Mouse (Mus musculus) heart, adult 2 months (tissue): ENCODE data around the gene Ampd3. TPM values are rescaled to one million over a fixed set of nuclear protein-coding genes. Genes with fewer than 3 reads are reported as not detected.

ENCODE experiments used
- DNase-seq, 2 experiments: peaks; one replicate each; pipeline ENCODE4 v3.0.0; 2021
- H3K27ac ChIP-seq: fragments of 200-600 bp; 2 replicates; pipeline ENCODE4 v1.8.1; 2022
- H3K27me3 ChIP-seq: fragments of 200-500 bp; 2 replicates; pipeline ENCODE4 v1.6.1; 2012; ENCODE audit warnings: mild to moderate bottlenecking, low read length, inconsistent platforms, mixed read lengths; ENCODE audit not compliant: control insufficient read depth, insufficient read depth
- H3K36me3 ChIP-seq: fragments of 200-500 bp; 2 replicates; pipeline ENCODE4 v1.6.1; 2012; ENCODE audit warnings: low read length, inconsistent platforms; ENCODE audit not compliant: control insufficient read depth, insufficient read depth
- H3K4me1 ChIP-seq: fragments of 200-500 bp; 2 replicates; pipeline ENCODE4 v1.6.1; 2011; ENCODE audit warnings: low read length; ENCODE audit not compliant: control insufficient read depth, insufficient read depth
- H3K4me3 ChIP-seq: fragments of 200-600 bp; 2 replicates; pipeline ENCODE4 v1.8.1; 2022
- H3K79me2 ChIP-seq: fragments of 200-500 bp; replicated peaks from 2 replicates; pipeline ENCODE4 v1.6.1; 2012; ENCODE audit warnings: mild to moderate bottlenecking, inconsistent platforms, low read length, moderate library complexity, mixed read lengths; ENCODE audit not compliant: control insufficient read depth, insufficient read depth
- H3K9ac ChIP-seq: fragments of 200-500 bp; 2 replicates; pipeline ENCODE4 v1.6.1; 2012; ENCODE audit warnings: low read depth, mild to moderate bottlenecking, control low read depth, inconsistent platforms, low read length, mixed read lengths
- CTCF ChIP-seq: fragments of 200-600 bp; IDR thresholded peaks from 2 replicates; pipeline ENCODE4 v1.8.1; 2022; ENCODE audit warnings: antibody characterized with exemption, mild to moderate bottlenecking, moderate library complexity
- EP300 ChIP-seq: fragments of 200-500 bp; IDR thresholded peaks from 2 replicates; pipeline ENCODE4 v1.6.1; 2011; ENCODE audit warnings: low read depth, low read length, control low read depth; ENCODE audit not compliant: insufficient read depth
- POLR2A ChIP-seq: fragments of 200-500 bp; IDR thresholded peaks from 2 replicates; pipeline ENCODE4 v1.6.1; 2011; ENCODE audit warnings: mild to moderate bottlenecking, low read depth, low read length, control low read depth; ENCODE audit not compliant: insufficient read depth
- WGBS: fragments of 180-500 bp; shearing (Covaris S2); methylation state at CpG from one replicate; pipeline ENCODE4 v1.1.7; 2018; 5-methylcytosine and 5-hydroxymethylcytosine counted together
- intact Hi-C: fragments of 180-260 bp; cut with DNase I; formaldehyde crosslinking; loops from one replicate; pipeline ENCODE4 v1.15.1; 2025
- polyA plus RNA-seq: library from polyadenylated mRNA; depleted of rRNA; stranded (reverse); fragments of >200 nt; gene quantifications from 2 replicates; pipeline ENCODE4 v1.2.3, GENCODE M21; 2012
- total RNA-seq, 2 experiments: library from RNA; stranded (reverse); gene quantifications; 2 replicates each; pipeline ENCODE4 v1.2.3; 2021

Gene Ampd3
- total and polyA plus RNA-seq, 3 experiments: 29.9 to 43.6 (median 38.9) TPM

- 32% methylated on average over 3 of the region's 3 CpGs for WGBS
Observed at GRCm38 (mm10) chr7:110834522-110834921, 66.5 kb downstream of the Ampd3 start.

DNA sequence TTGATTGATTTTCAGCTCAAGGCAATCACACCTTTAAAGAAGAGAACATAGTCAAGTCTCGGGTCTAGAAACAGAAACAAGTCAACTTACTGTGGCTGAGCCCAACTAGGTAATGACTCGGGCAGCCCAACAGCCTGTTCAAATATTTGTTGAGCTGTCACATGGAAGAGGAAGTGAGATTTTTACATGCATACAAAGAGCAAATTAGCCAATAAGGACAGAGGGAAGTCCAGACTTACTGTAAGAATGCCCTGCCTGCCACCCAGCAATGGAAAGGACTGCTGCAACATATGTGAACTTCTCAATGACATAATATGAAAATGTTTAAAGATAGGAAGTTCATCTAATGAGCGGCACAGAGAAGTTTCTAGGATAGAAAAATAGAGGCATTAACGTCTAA is 72.3 kb downstream of the Ampd3 start:
- TF ChIP-seq EP300 (no peak), POLR2A (0 out of 2 replicates have a peak, but pooled peaks have one; percentile 21), CTCF (no peak)
- H3K4me1 ChIP-seq: no peaks in the 10 kb centered on the region; the same call in 1 of the 2 replicates
- H3K9ac ChIP-seq: no peak overlapping the region
- no peak overlapping the region for H3K4me3 ChIP-seq
- H3K27me3 ChIP-seq: no peaks in the 10 kb centered on the region
- no peak for DNase-seq
- peaks cover 2% of the 10 kb centered on the region; the same call in 1 of the 2 replicates for H3K36me3 ChIP-seq
- H3K27ac ChIP-seq: no peak overlapping the region
- peaks cover 5% of the 10 kb centered on the region; the same call in 1 of the 2 replicates for H3K79me2 ChIP-seq
- intact Hi-C loops: no loop called here
- WGBS: 68% methylated on average over 4 of the region's 4 CpGs

More at GRCm38 (mm10) chr7:110834522-110834921, 66.5 kb downstream of the Ampd3 start:
- Histone ChIP-seq H3K9ac (no peak overlapping the region), H3K27me3 (no peaks in the 10 kb centered on the region), H3K79me2 (peaks cover 3% of the 10 kb centered on the region; the same call in 1 of the 2 replicates), H3K4me3 (no peak overlapping the region), H3K27ac (no peak overlapping the region), H3K36me3 (peaks cover 12% of the 10 kb centered on the region), H3K4me1 (peaks cover 3% of the 10 kb centered on the region)
- DNase-seq: no peak
- intact Hi-C loops: no loop called here
- TF ChIP-seq CTCF (no peak), POLR2A (no peak), EP300 (no peak)

DNA sequence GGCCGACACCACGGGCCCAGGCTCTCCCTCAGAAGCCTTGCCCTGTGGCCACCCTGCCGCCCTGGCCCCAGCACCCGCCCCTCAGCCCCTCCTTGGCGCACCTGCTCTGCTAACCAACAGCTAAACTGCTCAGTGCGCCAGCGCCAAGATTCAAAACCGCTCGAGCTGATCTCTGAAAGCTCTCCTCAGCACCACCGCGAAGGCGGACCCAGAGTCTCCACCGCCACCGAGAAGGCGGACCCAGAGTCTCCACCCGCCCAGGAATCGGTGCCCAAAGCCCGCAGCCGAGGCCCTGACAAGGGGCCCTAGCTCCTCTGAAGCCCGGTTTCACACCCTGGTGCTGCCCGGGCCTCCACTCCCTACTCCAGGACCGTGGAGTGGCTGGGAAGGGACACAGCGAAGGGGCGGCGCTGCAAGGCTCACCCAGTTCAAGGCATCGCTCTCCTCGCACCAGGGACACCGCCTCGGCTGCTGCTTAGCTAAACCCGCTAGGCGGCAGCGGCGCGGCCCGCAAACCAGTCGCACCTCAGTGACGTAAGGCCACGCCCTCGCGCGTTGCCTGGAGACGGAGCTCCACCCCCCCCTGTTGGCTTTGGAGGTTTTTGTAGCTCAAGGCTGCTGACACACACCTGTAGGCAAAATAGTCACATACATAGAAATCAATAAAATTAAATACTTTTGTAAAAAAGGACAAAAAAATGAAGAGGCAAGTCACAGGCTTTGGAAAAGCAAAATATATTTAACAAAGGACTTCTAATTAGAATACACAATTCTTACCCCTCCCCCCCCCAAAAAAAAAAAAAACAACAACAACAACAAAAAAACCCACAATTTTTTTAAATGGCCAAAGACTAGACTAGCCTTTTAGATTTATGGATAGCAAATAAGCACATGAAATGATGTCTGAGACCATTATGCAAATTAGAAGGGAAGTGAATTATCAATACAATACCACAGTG is 76.2 kb downstream of the Ampd3 start, which contains the start of gene Rnf141:
TSS of gene Rnf141 (minus strand) at position 542 of the 959 bp plus-strand sequence.
- H3K9ac ChIP-seq: peak within 1 kb of the TSS; percentile 90
- peak; percentile 86 for TF ChIP-seq EP300
- peak; percentile 85 for TF ChIP-seq POLR2A
- TF ChIP-seq CTCF: peak; percentile 80
- under 1% methylated on average over 42 of the region's 42 CpGs for WGBS
- H3K27me3 ChIP-seq: no peaks in the 10 kb centered on the region
- DNase-seq: peak; percentile 93 to 94
- H3K79me2 ChIP-seq: peaks cover 2% of the 10 kb centered on the region; the same call in 1 of the 2 replicates
- intact Hi-C loops: no loop called here
- no peaks in the 10 kb centered on the region; the same call in 1 of the 2 replicates for H3K4me1 ChIP-seq
- H3K27ac ChIP-seq: peak within 1 kb of the TSS; percentile 86
- H3K36me3 ChIP-seq: peaks cover 2% of the 10 kb centered on the region; the same call in 1 of the 2 replicates
- peak within 1 kb of the TSS; percentile 99 for H3K4me3 ChIP-seq

- no peak for TF ChIP-seq POLR2A
- no peak for TF ChIP-seq EP300
- TF ChIP-seq CTCF: no peak
- peaks cover 2% of the 10 kb centered on the region; the same call in 1 of the 2 replicates for H3K36me3 ChIP-seq
- no peak overlapping the region for H3K4me3 ChIP-seq
- H3K27ac ChIP-seq: no peak overlapping the region
- no peak for DNase-seq
- H3K4me1 ChIP-seq: no peaks in the 10 kb centered on the region
- no peaks in the 10 kb centered on the region for H3K27me3 ChIP-seq
- no peak overlapping the region for H3K9ac ChIP-seq
- H3K79me2 ChIP-seq: no peaks in the 10 kb centered on the region; the same call in 1 of the 2 replicates
- WGBS: 36% methylated on average over 2 of the region's 2 CpGs
- intact Hi-C loops: no loop called here
Observed at GRCm38 (mm10) chr7:110847321-110847720, 79.3 kb downstream of the Ampd3 start.

- H3K36me3 ChIP-seq: peaks cover under 1% of the 10 kb centered on the region; the same call in 1 of the 2 replicates
- DNase-seq: no peak
- no peaks in the 10 kb centered on the region for H3K4me1 ChIP-seq
- no peak overlapping the region for H3K4me3 ChIP-seq
- TF ChIP-seq CTCF (no peak), POLR2A (no peak), EP300 (no peak)
- H3K9ac ChIP-seq: no peak overlapping the region
- H3K27ac ChIP-seq: no peak overlapping the region
- intact Hi-C loops: no loop called here
- H3K27me3 ChIP-seq: no peaks in the 10 kb centered on the region
- whole genome bisulfite sequencing: 91% methylated on average over 1 of the region's 1 CpGs
- no peaks in the 10 kb centered on the region; the same call in 1 of the 2 replicates for H3K79me2 ChIP-seq
Observed at GRCm38 (mm10) chr7:110848371-110848770, 80.4 kb downstream of the Ampd3 start.
